Mouse (Mus musculus): Measurements from ENCODE around the gene D8Ertd738e. TPM values are rescaled to one million over a fixed set of nuclear protein-coding genes. Genes with fewer than 3 reads are reported as not detected.
A peak's percentile ranks its signal among the peaks of the same experiment; 100 is the strongest.

D8Ertd738e gene
- polyA plus RNA-seq, 1 experiment from 2014 or later: 321 TPM

- no peak overlapping the region for H3K9ac ChIP-seq (replicated peaks; ENCODE audit: low read length)
- H3K36me3 ChIP-seq (ENCODE audit: insufficient read depth, low read length): peaks cover 81% of the 10 kb centered on the region
- WGBS: 96% methylated on average over 5 of the region's 5 CpGs
Observed at GRCm38 (mm10) chr8:84218143-84218542, 31.4 kb downstream of the D8Ertd738e start.

GRCm38 (mm10) chr8:84217206-84217605, 32.3 kb downstream of the D8Ertd738e start:
- Histone ChIP-seq H3K9ac (replicated peaks; ENCODE audit: low read length) (no peak overlapping the region), H3K36me3 (ENCODE audit: insufficient read depth, low read length) (peaks cover 81% of the 10 kb centered on the region), H3K9me3 (ENCODE audit: low read length) (no peaks in the 10 kb centered on the region), H3K27me3 (ENCODE audit: insufficient read depth, low read length) (no peaks in the 10 kb centered on the region), H3K4me1 (ENCODE audit: insufficient read depth, low read length) (no peaks in the 10 kb centered on the region), H3K4me3 (ENCODE audit: low read length) (no peak overlapping the region), H3K4me2 (replicated peaks; ENCODE audit: low read depth, low read length) (no peak overlapping the region), H3K27ac (ENCODE audit: low read length) (no peak overlapping the region)
- WGBS: 97% methylated on average over 11 of the region's 11 CpGs
- no peak for ATAC-seq (ENCODE audit: low FRiP score, low TSS enrichment)

More at GRCm38 (mm10) chr8:84218143-84218542, 31.4 kb downstream of the D8Ertd738e start:
- no peak for ATAC-seq (ENCODE audit: low FRiP score, low TSS enrichment)
- Histone ChIP-seq H3K9me3 (ENCODE audit: low read length) (no peaks in the 10 kb centered on the region), H3K27me3 (ENCODE audit: insufficient read depth, low read length) (no peaks in the 10 kb centered on the region), H3K4me1 (ENCODE audit: insufficient read depth, low read length) (no peaks in the 10 kb centered on the region), H3K4me2 (replicated peaks; ENCODE audit: low read depth, low read length) (no peak overlapping the region), H3K27ac (ENCODE audit: low read length) (no peak overlapping the region), H3K4me3 (ENCODE audit: low read length) (no peak overlapping the region)

DNA sequence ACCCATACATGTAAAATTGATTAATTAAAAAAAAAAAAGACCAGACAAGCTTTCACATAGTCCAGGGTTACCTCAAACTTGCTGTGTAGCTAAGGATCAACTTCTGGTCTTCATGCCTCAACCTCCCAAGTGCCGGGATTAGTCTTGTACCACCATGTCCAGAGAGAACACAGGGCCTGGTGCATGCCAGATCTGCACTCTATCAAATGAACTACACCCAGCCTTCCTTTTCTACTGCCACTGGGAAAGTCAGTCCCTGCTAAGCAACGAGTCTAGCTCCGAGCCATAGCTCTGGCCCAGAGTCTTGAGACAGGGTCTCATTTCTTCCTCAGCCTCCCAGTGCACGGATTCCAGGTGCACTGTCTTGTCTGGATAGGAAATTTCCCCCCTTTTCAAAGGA, 36.2 kb downstream of the D8Ertd738e start:
- Histone ChIP-seq H3K4me1 (ENCODE audit: insufficient read depth, low read length) (peaks cover 22% of the 10 kb centered on the region), H3K9me3 (ENCODE audit: low read length) (no peaks in the 10 kb centered on the region), H3K9ac (replicated peaks; ENCODE audit: low read length) (no peak overlapping the region), H3K36me3 (ENCODE audit: insufficient read depth, low read length) (peaks cover 76% of the 10 kb centered on the region), H3K27me3 (ENCODE audit: insufficient read depth, low read length) (no peaks in the 10 kb centered on the region), H3K4me2 (replicated peaks; ENCODE audit: low read depth, low read length) (no peak overlapping the region), H3K4me3 (ENCODE audit: low read length) (no peak overlapping the region), H3K27ac (ENCODE audit: low read length) (no peak overlapping the region)
- 94% methylated on average over 4 of the region's 4 CpGs for WGBS
- no peak for ATAC-seq (ENCODE audit: low FRiP score, low TSS enrichment)

DNA sequence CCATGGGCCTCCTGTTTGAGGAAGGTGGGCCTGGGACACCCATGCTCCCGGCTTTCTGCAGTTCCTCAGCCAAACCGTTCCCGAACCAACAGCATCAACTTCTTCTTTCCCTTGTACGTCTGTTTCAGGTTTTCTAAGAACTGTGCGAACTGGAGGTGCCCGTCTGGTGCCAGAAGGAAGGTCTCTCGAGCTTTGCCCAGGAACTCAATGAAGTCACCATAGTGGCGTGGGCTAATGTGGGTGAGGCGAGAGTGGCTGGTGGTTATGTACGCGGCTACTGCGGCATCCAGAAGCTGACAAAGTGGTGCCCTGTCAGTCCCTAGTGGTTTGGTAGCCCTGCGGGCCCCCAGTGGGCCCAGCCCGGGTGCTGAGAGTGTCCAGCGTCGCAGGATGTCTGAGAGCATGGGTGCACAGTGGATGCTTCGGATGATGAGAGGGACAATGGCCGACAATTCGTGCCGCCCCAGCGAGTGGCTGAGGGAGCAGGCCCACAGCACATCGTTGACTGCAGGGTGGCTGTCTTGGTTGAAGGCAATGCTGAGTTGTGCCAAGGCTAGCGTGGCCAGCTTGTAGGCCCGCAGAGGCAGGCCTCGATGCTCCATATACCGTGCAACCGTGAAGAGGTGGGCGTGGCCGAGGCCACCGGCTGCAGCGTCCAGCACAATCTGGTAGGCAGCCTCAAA, 37.5 kb downstream of the D8Ertd738e start:
- no peak overlapping the region for H3K4me3 ChIP-seq (ENCODE audit: low read length)
- no peak overlapping the region for H3K4me2 ChIP-seq (replicated peaks; ENCODE audit: low read depth, low read length)
- no peak overlapping the region for H3K9ac ChIP-seq (replicated peaks; ENCODE audit: low read length)
- H3K27ac ChIP-seq (ENCODE audit: low read length): no peak overlapping the region
- H3K9me3 ChIP-seq (ENCODE audit: low read length): no peaks in the 10 kb centered on the region
- 88% methylated on average over 31 of the region's 31 CpGs for WGBS
- no peaks in the 10 kb centered on the region for H3K27me3 ChIP-seq (ENCODE audit: insufficient read depth, low read length)
- no peak for ATAC-seq (ENCODE audit: low FRiP score, low TSS enrichment)
- H3K36me3 ChIP-seq (ENCODE audit: insufficient read depth, low read length): peaks cover 67% of the 10 kb centered on the region
- H3K4me1 ChIP-seq (ENCODE audit: insufficient read depth, low read length): peaks cover 34% of the 10 kb centered on the region

DNA sequence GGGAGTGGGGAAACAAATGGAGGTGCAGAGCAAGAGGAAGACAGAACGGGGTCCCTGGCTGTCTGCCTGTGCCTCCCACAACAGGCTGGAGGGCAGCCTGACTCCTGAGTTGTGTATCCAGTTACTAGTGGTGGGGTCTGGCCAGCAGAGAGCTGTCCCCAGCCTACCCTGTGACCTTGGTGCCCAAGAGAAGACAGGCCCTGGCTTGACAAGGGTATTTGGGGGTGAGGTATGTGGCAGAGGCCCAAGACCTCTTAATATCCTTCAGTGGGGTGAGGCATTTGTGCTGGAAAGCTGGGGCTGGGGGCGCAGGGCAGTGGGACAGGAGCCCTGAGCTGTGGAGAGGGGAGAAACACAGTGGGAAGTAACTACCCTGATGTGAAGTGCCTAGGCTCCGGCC, 38.3 kb downstream of the D8Ertd738e start:
- H3K9ac ChIP-seq (replicated peaks; ENCODE audit: low read length): no peak overlapping the region
- no peak for ATAC-seq (ENCODE audit: low FRiP score, low TSS enrichment)
- H3K4me3 ChIP-seq (ENCODE audit: low read length): no peak overlapping the region
- 90% methylated on average over 3 of the region's 3 CpGs for WGBS
- no peaks in the 10 kb centered on the region for H3K27me3 ChIP-seq (ENCODE audit: insufficient read depth, low read length)
- H3K9me3 ChIP-seq (ENCODE audit: low read length): no peaks in the 10 kb centered on the region
- no peak overlapping the region for H3K27ac ChIP-seq (ENCODE audit: low read length)
- H3K4me2 ChIP-seq (replicated peaks; ENCODE audit: low read depth, low read length): no peak overlapping the region
- peaks cover 35% of the 10 kb centered on the region for H3K4me1 ChIP-seq (ENCODE audit: insufficient read depth, low read length)
- H3K36me3 ChIP-seq (ENCODE audit: insufficient read depth, low read length): peaks cover 65% of the 10 kb centered on the region

DNA sequence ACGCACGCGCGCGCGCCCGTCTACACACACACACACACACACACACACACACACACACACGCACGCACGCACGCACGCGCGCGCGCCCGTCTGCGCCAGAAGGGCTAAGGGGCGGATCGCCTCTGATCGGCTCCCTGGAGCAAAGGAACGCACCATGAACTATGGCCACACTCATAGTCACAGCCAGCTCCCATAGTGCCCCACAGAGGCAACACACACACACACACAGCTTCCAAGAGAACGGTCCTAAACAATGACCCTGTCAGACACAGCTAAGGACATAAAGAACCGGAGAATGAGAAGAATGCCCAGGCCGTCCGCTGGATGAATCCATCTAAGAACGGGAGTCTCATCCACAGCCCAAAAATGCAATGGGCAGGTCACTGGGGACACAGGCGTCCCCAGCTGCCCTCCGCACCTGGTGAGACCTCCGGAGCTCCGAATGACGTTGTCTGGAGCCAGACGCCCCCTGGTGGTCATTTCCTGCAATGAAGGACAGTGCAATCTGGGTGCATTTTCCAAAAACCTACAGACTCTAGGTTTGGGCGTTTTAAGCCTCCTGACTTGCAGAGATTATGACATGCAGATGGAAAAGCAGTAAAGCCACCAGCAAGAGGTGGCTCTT, 39.2 kb downstream of the D8Ertd738e start:
- H3K4me1 ChIP-seq (ENCODE audit: insufficient read depth, low read length): peaks cover 35% of the 10 kb centered on the region
- no peaks in the 10 kb centered on the region for H3K9me3 ChIP-seq (ENCODE audit: low read length)
- H3K36me3 ChIP-seq (ENCODE audit: insufficient read depth, low read length): peaks cover 62% of the 10 kb centered on the region
- H3K4me2 ChIP-seq (replicated peaks; ENCODE audit: low read depth, low read length): no peak overlapping the region
- H3K9ac ChIP-seq (replicated peaks; ENCODE audit: low read length): no peak overlapping the region
- no peaks in the 10 kb centered on the region for H3K27me3 ChIP-seq (ENCODE audit: insufficient read depth, low read length)
- 60% methylated on average over 31 of the region's 34 CpGs for WGBS
- H3K27ac ChIP-seq (ENCODE audit: low read length): no peak overlapping the region
- ATAC-seq (ENCODE audit: low FRiP score, low TSS enrichment): no peak
- no peak overlapping the region for H3K4me3 ChIP-seq (ENCODE audit: low read length)

DNA sequence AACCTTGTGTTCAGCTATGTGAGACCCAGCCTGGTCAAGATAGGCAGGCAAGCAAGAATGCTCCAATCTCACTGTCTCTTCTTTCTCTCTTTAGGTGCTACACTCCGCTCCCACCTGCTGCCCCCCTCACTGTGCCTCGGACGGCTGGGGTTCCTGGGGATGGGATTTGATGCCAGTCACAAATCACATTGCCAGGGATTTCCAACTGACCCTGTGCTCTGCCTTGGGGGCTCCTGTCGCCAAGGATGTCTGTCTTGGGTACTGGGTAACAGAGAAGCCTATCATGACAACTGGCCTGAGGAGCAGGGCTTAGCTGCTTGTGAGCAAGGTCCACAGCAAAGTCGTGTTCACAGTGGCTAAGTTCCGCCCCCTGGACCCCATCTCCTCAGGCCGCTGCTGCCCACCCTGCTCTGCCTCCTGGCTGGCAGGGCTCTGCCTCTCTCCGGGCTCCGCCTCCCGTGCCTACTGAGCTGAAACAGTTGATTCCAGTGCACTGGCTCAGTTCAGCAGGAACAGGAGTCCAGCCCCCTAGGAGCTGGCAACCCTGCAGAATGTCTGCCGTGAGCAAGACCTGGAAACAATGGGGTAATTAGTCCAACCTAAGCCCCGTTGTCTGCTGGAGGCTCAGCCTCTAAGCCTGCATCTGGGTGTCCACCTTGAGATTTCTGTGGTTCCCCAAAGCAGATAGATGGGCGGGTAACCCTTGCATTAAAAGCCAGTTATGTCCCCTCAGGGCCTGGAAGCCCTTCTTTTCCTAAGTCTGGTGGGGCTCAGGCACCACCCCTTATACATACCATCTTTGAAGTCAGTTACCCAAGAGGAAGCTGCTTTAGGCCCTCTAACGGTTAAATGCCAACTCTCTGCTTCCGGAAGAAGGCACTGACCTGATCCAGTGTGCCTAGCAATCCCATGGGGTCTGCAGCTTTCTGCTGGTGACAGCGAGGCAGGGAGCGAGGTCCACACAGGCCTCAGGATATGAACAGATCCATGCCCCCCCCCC, 40.8 kb downstream of the D8Ertd738e start:
- peak overlapping the region; percentile 62 for H3K9ac ChIP-seq (replicated peaks; ENCODE audit: low read length)
- peak overlapping the region; percentile 11; the same call in 1 of the 2 replicates for H3K4me2 ChIP-seq (replicated peaks; ENCODE audit: low read depth, low read length)
- H3K4me1 ChIP-seq (ENCODE audit: insufficient read depth, low read length): peaks cover 39% of the 10 kb centered on the region
- ATAC-seq (ENCODE audit: low FRiP score, low TSS enrichment): peak; percentile 79
- peak overlapping the region; percentile 95 for H3K27ac ChIP-seq (ENCODE audit: low read length)
- no peaks in the 10 kb centered on the region for H3K27me3 ChIP-seq (ENCODE audit: insufficient read depth, low read length)
- H3K36me3 ChIP-seq (ENCODE audit: insufficient read depth, low read length): peaks cover 48% of the 10 kb centered on the region
- no peak overlapping the region for H3K4me3 ChIP-seq (ENCODE audit: low read length)
- WGBS: 40% methylated on average over 16 of the region's 17 CpGs
- H3K9me3 ChIP-seq (ENCODE audit: low read length): no peaks in the 10 kb centered on the region

DNA sequence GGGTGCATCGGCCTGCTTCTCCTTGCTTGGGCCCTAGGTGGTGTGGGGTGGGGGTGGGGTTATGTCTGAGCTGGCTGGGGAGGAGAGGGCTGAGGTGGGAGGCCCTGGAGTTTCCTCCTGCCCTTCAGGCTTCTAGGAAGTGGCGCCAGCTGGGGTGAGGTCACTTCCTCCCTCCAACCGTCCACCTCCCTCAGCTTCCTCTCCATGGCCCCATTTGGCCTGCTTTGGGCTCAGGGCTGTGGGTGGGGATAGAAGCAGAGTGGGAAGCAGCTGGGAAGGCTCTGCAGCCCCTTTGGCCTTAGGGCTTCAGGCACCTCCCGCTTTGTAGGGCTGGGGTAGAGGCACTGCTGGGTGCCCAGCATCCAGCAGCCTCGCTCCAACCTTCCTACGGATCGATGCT, 41.7 kb downstream of the D8Ertd738e start:
- Histone ChIP-seq H3K4me2 (replicated peaks; ENCODE audit: low read depth, low read length) (peak overlapping the region; percentile 11), H3K27ac (ENCODE audit: low read length) (peak overlapping the region; percentile 95), H3K9me3 (ENCODE audit: low read length) (no peaks in the 10 kb centered on the region), H3K4me1 (ENCODE audit: insufficient read depth, low read length) (peaks cover 46% of the 10 kb centered on the region), H3K9ac (replicated peaks; ENCODE audit: low read length) (peak overlapping the region; percentile 62), H3K27me3 (ENCODE audit: insufficient read depth, low read length) (no peaks in the 10 kb centered on the region), H3K36me3 (ENCODE audit: insufficient read depth, low read length) (peaks cover 40% of the 10 kb centered on the region), H3K4me3 (ENCODE audit: low read length) (no peak overlapping the region)
- ATAC-seq (ENCODE audit: low FRiP score, low TSS enrichment): peak; percentile 22; the same call in 1 of the 2 replicates
- WGBS: 44% methylated on average over 7 of the region's 7 CpGs

DNA sequence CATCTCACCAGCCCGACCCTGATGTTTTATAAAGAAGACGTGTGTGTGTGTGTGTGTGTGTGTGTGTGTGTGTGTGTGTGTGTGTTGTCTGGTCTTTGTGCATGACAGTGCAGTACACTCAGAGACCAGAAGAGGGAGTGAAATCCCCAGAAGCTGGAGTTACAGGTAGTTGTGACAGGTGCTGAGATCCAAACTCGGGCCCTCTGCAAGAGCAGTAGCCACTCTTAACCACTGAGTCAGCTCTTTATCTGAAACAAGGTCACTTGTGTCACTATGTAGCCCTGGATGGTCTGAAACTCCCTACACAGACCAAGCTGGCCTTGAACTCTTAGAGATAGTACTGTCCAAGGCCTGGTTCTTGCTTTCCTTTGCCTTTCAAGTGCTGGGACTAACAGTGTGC, 42.9 kb downstream of the D8Ertd738e start:
- peaks cover 30% of the 10 kb centered on the region for H3K36me3 ChIP-seq (ENCODE audit: insufficient read depth, low read length)
- no peak overlapping the region for H3K27ac ChIP-seq (ENCODE audit: low read length)
- H3K9me3 ChIP-seq (ENCODE audit: low read length): no peaks in the 10 kb centered on the region
- no peaks in the 10 kb centered on the region for H3K27me3 ChIP-seq (ENCODE audit: insufficient read depth, low read length)
- H3K4me2 ChIP-seq (replicated peaks; ENCODE audit: low read depth, low read length): no peak overlapping the region
- H3K4me3 ChIP-seq (ENCODE audit: low read length): no peak overlapping the region
- WGBS: 85% methylated on average over 3 of the region's 3 CpGs
- no peak for ATAC-seq (ENCODE audit: low FRiP score, low TSS enrichment)
- peaks cover 58% of the 10 kb centered on the region for H3K4me1 ChIP-seq (ENCODE audit: insufficient read depth, low read length)
- no peak overlapping the region for H3K9ac ChIP-seq (replicated peaks; ENCODE audit: low read length)

All from kidney, embryonic 16.5 days (tissue).